Mouse (Mus musculus) midbrain, embryonic 13.5 days (tissue): ENCODE measurements around the gene Ccdc3. TPM values are rescaled to one million over a fixed set of nuclear protein-coding genes. Genes with fewer than 3 reads are reported as not detected.

Experiments
- ATAC-seq: fragments of 200-750 bp; cut with Nextera tagmentation; 2 replicates; pipeline ENCODE4 v1.8.0; 2017; ENCODE audit warnings: mild to moderate bottlenecking, moderate TSS enrichment, moderate library complexity
- H3K27ac ChIP-seq: fragments of 300-500 bp; sonication (generic); 2 replicates; pipeline ENCODE4 v1.5.1; 2015; ENCODE audit warnings: inconsistent platforms, mild to moderate bottlenecking, moderate library complexity
- H3K27me3 ChIP-seq: fragments of 300-500 bp; sonication (generic); 2 replicates; pipeline ENCODE4 v1.6.1; 2015; ENCODE audit warnings: mild to moderate bottlenecking, inconsistent platforms
- H3K36me3 ChIP-seq: fragments of 300-500 bp; sonication (generic); 2 replicates; pipeline ENCODE4 v1.6.1; 2015; ENCODE audit warnings: mild to moderate bottlenecking, inconsistent platforms
- H3K4me1 ChIP-seq: fragments of 300-500 bp; sonication (generic); replicated peaks from 2 replicates; pipeline ENCODE4 v1.6.1; 2015; ENCODE audit warnings: inconsistent platforms
- H3K4me2 ChIP-seq: fragments of 300-500 bp; sonication (generic); replicated peaks from 2 replicates; pipeline ENCODE4 v1.6.1; 2015; ENCODE audit warnings: moderate library complexity, mild to moderate bottlenecking, inconsistent platforms
- H3K4me3 ChIP-seq: fragments of 300-500 bp; sonication (generic); replicated peaks from 2 replicates; pipeline ENCODE4 v1.5.1; 2015; ENCODE audit warnings: mild to moderate bottlenecking, inconsistent platforms
- H3K9ac ChIP-seq: fragments of 300-500 bp; sonication (generic); replicated peaks from 2 replicates; pipeline ENCODE4 v1.6.1; 2015; ENCODE audit warnings: mild to moderate bottlenecking, inconsistent platforms
- H3K9me3 ChIP-seq: fragments of 300-500 bp; sonication (generic); 2 replicates; pipeline ENCODE4 v1.6.1; 2016; ENCODE audit warnings: mild to moderate bottlenecking, inconsistent platforms
- WGBS: fragments of 180-500 bp; shearing (Covaris S2); methylation state at CpG from one replicate; pipeline ENCODE4 v1.1.7; 2015; 5-methylcytosine and 5-hydroxymethylcytosine counted together
- polyA plus RNA-seq: library from polyadenylated mRNA; unstranded; fragments of >200 nt; fragmentation: Nextera tagmentation; extraction: Ambion mirVana; gene quantifications from 2 replicates; pipeline ENCODE4 v1.2.1, GENCODE M21; 2015

Ccdc3 gene
- polyA plus RNA-seq, 1 experiment from 2014 or later, result 8.6 TPM

DNA sequence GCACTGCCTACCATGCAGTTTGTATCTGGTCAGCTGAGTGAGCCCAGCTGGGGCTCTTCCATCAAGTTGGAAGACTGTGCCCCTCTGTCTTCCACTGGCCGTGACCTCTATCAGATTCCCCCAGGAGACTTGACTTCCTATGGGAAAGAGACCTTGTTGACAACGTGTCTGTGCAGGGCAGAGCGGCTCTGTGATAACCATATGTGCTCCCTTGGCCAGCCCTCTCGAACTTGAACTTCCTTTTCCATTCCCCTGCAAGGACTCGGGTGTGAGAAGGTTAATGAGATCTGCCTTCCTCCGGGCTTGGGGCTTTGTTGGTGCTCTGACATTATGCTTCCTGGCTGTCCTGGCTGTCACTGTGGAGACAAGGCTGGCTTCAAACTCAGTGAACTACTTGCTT is 12.1 kb upstream of the Ccdc3 start:
- H3K9ac ChIP-seq, result no peak overlapping the region
- 31% methylated on average over 6 of the region's 6 CpGs for WGBS
- no peak for ATAC-seq
- H3K9me3 ChIP-seq, result no peaks in the 10 kb centered on the region
- H3K36me3 ChIP-seq, result no peaks in the 10 kb centered on the region
- H3K4me1 ChIP-seq, result peaks cover 4% of the 10 kb centered on the region; the same call in 1 of the 2 replicates
- no peak overlapping the region for H3K27ac ChIP-seq
- no peaks in the 10 kb centered on the region for H3K27me3 ChIP-seq
- no peak overlapping the region for H3K4me3 ChIP-seq
- H3K4me2 ChIP-seq, result no peak overlapping the region

DNA sequence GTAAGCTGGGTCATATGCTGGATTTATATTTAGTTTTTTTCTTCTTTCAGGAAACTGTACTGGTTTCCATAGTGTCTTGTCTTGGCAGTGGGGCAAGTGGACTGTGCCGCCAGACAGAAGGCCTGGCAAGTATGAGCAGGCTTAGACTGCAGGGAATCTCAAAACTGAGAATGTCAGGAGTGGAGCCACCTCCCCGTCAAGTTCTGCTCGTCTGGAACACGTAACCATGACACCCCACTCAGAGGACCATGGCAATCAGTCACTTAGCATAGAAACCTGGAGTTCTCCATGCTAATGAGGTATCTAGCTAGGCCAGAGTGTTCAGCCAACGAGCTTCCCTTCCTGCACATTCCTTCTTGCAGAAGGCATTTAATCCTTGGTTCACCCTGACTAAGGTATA is 10.2 kb upstream of the Ccdc3 start:
- H3K36me3 ChIP-seq, result no peaks in the 10 kb centered on the region
- H3K4me1 ChIP-seq, result peaks cover 4% of the 10 kb centered on the region; the same call in 1 of the 2 replicates
- no peak overlapping the region for H3K4me2 ChIP-seq
- H3K27me3 ChIP-seq, result no peaks in the 10 kb centered on the region
- H3K9me3 ChIP-seq, result no peaks in the 10 kb centered on the region
- H3K9ac ChIP-seq, result no peak overlapping the region
- H3K4me3 ChIP-seq, result no peak overlapping the region
- ATAC-seq, result no peak
- H3K27ac ChIP-seq, result no peak overlapping the region
- 68% methylated on average over 5 of the region's 5 CpGs for WGBS

DNA sequence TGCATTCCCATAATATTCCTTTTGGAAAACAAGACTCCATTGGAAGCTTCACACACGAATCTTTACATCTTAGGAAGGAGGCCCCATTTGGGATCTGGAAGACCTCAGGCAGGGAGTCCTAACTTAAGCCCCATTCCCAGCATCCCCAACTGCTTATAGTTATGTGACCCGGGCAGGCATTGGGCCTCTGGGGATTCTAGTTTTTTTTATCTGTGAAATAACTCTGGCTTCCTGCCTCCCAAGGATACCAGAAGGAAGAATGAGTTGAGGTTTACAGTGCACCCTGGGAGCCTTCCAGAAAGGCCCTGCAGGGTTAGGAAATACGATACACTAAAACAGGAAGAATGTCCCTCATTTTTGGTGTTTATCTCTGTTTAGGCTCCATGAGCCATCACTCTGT is 8.5 kb upstream of the Ccdc3 start:
- Histone ChIP-seq H3K4me2 (no peak overlapping the region), H3K27ac (no peak overlapping the region), H3K4me1 (peaks cover 4% of the 10 kb centered on the region; the same call in 1 of the 2 replicates), H3K36me3 (no peaks in the 10 kb centered on the region), H3K9ac (no peak overlapping the region), H3K27me3 (no peaks in the 10 kb centered on the region), H3K4me3 (no peak overlapping the region), H3K9me3 (no peaks in the 10 kb centered on the region)
- ATAC-seq, result no peak
- 65% methylated on average over 3 of the region's 3 CpGs for WGBS

DNA sequence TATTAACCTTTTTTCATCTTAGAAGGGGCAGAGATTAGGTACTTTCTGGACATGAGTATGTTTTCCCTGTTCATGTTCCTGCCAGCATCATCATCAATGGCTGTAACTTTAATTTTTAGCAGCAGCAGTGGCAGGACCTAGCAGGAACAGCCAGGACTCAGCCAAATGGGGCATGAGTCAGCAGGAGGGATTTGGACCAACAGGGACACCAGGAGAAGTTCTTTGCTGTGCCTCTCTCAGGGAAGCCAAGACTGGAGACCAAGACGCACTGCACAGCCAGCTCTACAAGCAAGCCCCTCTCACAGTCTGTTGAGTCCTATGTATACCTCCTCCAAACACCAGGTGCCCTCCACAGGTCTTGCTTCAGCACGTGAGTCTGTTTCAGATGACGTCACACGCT is 5.5 kb upstream of the Ccdc3 start:
- Histone ChIP-seq H3K9ac (no peak overlapping the region), H3K9me3 (no peaks in the 10 kb centered on the region), H3K4me3 (no peak overlapping the region), H3K4me2 (no peak overlapping the region), H3K36me3 (no peaks in the 10 kb centered on the region), H3K27me3 (peaks cover 17% of the 10 kb centered on the region), H3K27ac (no peak overlapping the region), H3K4me1 (no peaks in the 10 kb centered on the region; the same call in 1 of the 2 replicates)
- 86% methylated on average over 4 of the region's 4 CpGs for WGBS
- ATAC-seq, result no peak

DNA sequence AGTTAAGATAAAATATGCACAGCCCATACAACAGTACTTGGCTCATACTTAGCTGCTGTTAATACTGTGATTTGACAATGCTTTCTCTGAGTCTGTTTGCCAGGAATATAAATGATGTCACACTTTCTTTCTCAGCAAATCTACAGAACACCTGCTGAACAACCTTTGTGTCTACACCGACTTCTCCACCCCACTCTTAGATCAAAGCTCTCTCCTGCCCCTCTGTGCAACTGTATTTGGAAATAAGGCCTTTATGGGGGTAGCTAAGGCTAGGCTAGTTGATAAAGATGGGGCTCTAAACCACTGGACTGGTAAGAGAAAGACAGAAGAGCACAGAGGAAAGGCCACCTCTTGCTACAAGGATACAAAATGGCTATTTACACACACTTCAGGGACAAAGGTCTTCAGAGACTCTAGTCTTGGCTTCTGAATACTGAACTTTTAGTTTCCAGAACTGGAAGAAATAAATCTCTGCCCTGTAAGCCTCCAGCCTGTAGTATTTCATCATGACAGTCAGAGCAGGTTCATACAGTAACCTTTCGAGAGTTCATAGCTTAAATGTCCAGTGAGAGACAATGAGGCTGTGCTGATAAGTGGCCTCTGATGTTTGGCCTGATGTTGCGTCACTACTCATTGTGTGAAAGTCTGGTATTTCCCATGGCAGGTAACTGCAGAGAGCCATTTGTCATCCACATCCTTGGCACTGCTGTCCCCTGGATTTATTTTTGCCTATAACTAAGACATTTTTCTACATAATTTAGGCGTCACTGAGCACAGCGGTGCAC is 2.4 kb upstream of the Ccdc3 start:
- Histone ChIP-seq H3K9ac (no peak overlapping the region), H3K4me3 (no peak overlapping the region), H3K4me2 (no peak overlapping the region), H3K27ac (no peak overlapping the region), H3K4me1 (peaks cover 10% of the 10 kb centered on the region), H3K9me3 (no peaks in the 10 kb centered on the region), H3K36me3 (no peaks in the 10 kb centered on the region), H3K27me3 (peaks cover 41% of the 10 kb centered on the region)
- WGBS, result 91% methylated on average over 5 of the region's 5 CpGs
- ATAC-seq, result no peak

DNA sequence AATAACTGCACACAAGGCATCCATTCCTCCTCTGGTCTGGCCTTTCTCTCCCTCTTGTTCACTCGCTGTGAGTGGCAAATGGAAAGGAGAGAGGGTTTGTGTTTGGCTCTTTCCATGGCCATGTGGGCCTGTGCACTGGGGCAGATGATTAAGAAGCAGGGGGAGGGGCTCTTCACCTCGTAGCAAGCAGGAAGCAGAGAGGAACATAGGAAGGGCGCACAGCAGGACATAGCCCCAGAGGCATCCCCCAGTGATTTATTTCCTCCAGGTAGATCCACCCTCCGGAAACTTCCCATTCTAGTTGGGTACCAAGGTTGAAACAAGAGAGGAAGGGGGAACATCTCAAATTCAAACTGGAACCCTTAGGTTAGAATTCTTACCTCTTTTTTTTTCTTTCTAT is 2.4 kb downstream of the Ccdc3 start:
- WGBS, result 42% methylated on average over 4 of the region's 4 CpGs
- H3K27me3 ChIP-seq, result peaks cover 49% of the 10 kb centered on the region
- H3K4me2 ChIP-seq, result no peak overlapping the region

DNA sequence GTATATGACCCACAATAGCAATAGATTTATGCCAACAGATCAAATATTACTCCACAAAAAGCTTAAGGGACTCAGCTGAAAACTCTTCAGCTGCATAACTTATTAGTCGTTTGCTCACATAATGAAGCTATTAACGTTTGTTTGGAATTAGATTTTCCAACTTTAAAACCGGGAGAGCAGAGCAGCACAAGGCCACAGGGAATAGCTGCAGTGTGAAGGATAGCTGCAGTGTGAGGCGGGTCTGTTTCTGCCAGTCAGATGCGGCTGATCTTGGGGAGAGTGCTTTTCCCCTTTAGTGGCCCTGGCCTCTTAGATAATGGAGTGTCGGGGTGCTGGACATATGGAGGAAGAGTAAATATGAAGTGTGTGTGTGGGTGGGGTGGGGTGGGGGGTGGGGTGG is 6.9 kb downstream of the Ccdc3 start:
- no peak for ATAC-seq
- Histone ChIP-seq H3K36me3 (no peaks in the 10 kb centered on the region), H3K27ac (no peak overlapping the region), H3K4me3 (no peak overlapping the region), H3K27me3 (peaks cover 9% of the 10 kb centered on the region; the same call in 1 of the 2 replicates), H3K9me3 (no peaks in the 10 kb centered on the region), H3K4me2 (no peak overlapping the region), H3K9ac (no peak overlapping the region), H3K4me1 (no peaks in the 10 kb centered on the region)
- WGBS, result 67% methylated on average over 6 of the region's 6 CpGs

More for the DNA sequence above, 2.4 kb downstream of the Ccdc3 start:
- Histone ChIP-seq H3K4me1 (peaks cover 10% of the 10 kb centered on the region), H3K9me3 (no peaks in the 10 kb centered on the region), H3K9ac (no peak overlapping the region), H3K4me3 (no peak overlapping the region), H3K36me3 (no peaks in the 10 kb centered on the region), H3K27ac (no peak overlapping the region)
- no peak for ATAC-seq

DNA sequence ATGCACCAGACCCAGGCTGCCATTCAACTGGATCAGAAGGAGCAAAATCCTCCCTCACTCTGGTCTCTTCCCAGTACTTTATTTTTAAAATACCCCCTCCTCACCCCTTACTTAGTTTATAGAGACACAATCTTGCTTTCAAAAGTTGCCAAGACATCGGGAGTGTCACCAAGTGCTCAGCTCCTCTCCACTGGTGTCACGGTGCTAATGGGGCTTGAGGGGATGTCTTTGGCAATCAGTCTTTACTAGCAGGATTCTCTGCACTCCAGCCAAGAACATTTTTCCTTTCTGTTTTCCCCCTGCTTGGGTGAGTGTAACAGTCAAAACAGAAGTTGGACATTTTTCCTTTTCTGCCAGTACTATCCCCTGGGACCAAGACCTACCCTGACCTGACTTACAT is 10.3 kb downstream of the Ccdc3 start:
- 93% methylated on average over 2 of the region's 2 CpGs for WGBS
- H3K4me2 ChIP-seq, result no peak overlapping the region
- ATAC-seq, result no peak

DNA sequence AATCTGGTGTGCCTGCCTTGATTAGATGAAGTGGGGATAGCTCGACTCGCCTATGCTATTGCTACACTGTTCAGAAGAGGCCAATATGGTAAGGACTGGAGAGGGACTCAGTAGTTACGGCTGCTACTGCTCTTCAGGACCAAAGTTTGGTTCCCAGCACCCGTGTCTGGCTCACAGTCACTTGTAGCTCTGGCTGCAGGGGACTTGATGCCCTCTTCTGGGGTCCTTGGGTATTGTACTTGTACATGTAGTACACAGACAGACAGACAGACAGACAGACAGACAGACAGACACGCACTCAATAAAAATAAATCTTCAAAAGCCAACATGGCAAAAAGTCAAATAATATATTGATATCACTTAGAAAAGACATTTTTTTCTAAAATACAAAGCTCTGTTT is 17.1 kb downstream of the Ccdc3 start:
- no peak overlapping the region for H3K9ac ChIP-seq
- no peaks in the 10 kb centered on the region for H3K27me3 ChIP-seq
- no peak overlapping the region for H3K4me3 ChIP-seq
- H3K9me3 ChIP-seq, result no peaks in the 10 kb centered on the region
- H3K4me1 ChIP-seq, result no peaks in the 10 kb centered on the region
- ATAC-seq, result no peak
- no peaks in the 10 kb centered on the region for H3K36me3 ChIP-seq
- no peak overlapping the region for H3K27ac ChIP-seq
- 93% methylated on average over 5 of the region's 5 CpGs for WGBS
- no peak overlapping the region for H3K4me2 ChIP-seq

More for the DNA sequence above, 10.3 kb downstream of the Ccdc3 start:
- H3K4me3 ChIP-seq, result no peak overlapping the region
- no peak overlapping the region for H3K9ac ChIP-seq
- H3K4me1 ChIP-seq, result no peaks in the 10 kb centered on the region
- no peaks in the 10 kb centered on the region for H3K36me3 ChIP-seq
- no peaks in the 10 kb centered on the region for H3K27me3 ChIP-seq
- no peaks in the 10 kb centered on the region for H3K9me3 ChIP-seq
- H3K27ac ChIP-seq, result no peak overlapping the region

DNA sequence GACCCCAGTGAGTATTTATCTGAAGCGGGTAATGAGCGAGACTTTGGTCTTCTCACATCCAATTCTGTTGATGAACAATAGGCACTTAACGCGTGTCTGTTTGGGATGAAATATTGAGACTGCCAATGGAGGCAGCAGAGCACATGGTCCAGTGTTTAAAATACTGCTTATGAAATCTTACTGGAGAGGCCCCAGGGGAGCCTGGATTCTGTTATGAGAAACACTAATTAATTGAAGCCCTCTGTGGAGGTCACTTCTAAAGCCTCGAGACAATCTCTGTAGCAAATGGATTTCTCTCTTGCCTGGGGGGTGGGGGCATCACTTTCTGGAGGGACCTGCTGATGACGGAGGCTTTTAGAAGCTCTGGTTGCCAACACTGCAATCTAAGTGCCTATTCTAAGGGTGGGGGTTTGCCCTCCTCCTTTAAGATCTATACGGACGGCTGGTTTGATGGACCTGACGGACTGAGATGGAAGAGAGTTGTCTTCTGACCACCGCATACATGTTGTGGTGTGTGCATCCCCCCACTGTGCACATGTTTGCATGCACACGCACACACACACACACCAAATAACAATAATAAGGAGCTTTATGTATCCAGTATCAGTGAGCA is 22.8 kb downstream of the Ccdc3 start:
- Histone ChIP-seq H3K36me3 (no peaks in the 10 kb centered on the region), H3K4me2 (no peak overlapping the region), H3K9ac (no peak overlapping the region), H3K4me3 (no peak overlapping the region), H3K9me3 (no peaks in the 10 kb centered on the region), H3K4me1 (peaks cover 6% of the 10 kb centered on the region; the same call in 1 of the 2 replicates), H3K27ac (no peak overlapping the region), H3K27me3 (no peaks in the 10 kb centered on the region)
- WGBS, result 76% methylated on average over 11 of the region's 11 CpGs
- peak; percentile 59 for ATAC-seq

DNA sequence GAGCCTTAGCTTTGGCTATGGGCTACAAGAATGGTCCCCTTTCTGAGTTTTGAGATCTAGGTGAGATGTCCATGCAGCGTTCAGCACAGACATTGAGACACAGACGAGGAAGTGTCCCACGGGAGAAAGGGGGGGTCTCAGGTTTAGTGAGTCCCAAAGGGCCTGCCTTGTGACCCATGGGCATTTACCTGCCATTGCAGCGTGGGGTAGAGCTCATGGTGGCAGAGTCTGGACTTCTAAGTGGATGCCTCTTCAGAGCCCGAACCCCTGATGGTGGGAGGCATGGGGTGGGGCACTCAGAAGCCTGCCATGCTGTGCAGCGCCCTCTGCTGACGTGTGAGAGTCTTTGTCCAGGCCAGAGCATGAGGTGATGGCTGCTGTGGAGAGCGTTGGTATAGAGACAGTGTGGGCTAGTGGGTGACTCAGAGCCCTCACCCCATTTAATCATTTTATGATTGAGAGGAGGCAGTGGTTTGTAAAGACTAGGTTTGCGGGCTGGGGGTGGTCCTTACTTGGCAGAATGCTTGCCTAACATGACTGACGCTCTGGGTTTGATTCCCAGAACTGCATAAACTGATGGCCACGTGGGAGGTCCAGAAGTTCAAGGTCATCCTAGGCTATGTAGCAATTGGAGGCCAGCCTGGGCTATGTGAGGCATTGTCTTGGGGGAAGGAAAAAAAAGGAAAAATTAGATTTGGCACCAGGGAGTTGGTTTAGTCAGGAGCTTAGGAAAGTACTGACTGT is 23.6 kb downstream of the Ccdc3 start:
- H3K4me2 ChIP-seq, result no peak overlapping the region
- no peak overlapping the region for H3K4me3 ChIP-seq
- H3K9ac ChIP-seq, result no peak overlapping the region
- no peaks in the 10 kb centered on the region for H3K36me3 ChIP-seq
- no peaks in the 10 kb centered on the region for H3K27me3 ChIP-seq
- 71% methylated on average over 11 of the region's 11 CpGs for WGBS
- H3K27ac ChIP-seq, result no peak overlapping the region
- no peaks in the 10 kb centered on the region for H3K9me3 ChIP-seq
- peaks cover 6% of the 10 kb centered on the region; the same call in 1 of the 2 replicates for H3K4me1 ChIP-seq
- peak; percentile 53; the same call in 1 of the 2 replicates for ATAC-seq
